Mouse (Mus musculus): ENCODE results near the gene Cuedc1.

DNA sequence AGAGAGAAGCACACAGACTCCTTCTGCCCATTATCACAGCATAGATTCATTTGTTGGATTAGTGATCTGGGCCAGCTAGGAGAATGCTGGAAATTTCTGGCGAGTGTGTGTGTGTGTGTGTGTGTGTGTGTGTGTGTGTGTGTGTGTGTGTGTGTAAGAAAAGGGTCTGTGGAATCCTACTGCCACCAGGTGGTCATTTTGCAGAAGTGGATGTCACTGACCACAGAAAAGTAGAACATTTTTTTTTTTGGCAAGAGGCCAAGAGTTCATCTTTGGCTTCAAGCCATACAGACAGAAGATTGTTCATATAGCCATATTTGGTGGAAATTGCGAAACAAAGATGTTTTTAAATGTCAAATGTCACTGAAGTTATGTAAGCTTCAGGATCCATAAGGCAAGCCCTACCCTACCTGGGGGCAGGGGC, 99.3 kb downstream of the Cuedc1 start:
- no peak for TF ChIP-seq GATA1 (IDR thresholded peaks at IDR 0.05; ENCODE audit: borderline replicate concordance, low read length)
- TF ChIP-seq FLI1 (IDR thresholded peaks at IDR 0.05; ENCODE audit: low read length), result no peak
